Comparison of ENCODE assay signal across 34 mouse cellular contexts in the genomic region with DNA sequence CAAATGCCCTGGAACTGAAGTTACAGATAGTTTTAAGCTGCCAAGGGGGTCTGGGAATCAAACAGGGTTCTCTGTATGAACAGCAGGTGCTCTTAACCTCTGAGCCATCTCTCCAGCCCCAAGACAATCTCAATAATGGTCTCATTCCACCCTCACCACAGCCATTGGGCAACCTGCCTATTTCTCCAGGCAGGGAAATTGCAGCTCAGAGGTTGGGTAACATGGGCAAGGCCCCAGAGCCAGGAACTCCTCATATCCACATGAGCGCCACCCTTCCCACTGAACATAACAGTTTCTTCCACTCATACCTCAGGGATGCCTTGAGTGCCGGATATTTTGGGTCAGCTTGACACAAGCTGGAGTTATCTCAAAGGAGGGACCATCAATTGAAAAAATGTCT. TPM values are rescaled to one million over a fixed set of nuclear protein-coding genes. Genes with fewer than 3 reads are reported as not detected.
A peak's percentile ranks its signal among the peaks of the same experiment; 100 is the strongest.
DNase-seq lines count a peak whose midpoint lies in the region; ATAC-seq and TF ChIP-seq lines count a peak whose summit lies in the region.
"Had no signal": no experiment of that assay in that cellular context is flagged by ENCODE, and none has a peak within 500 bp of the region (broad histone marks: within the 10 kb centered on the region; RNA-seq: fewer than 3 reads in every experiment).

No protein-coding gene starts in this region.

- no peak for TF ChIP-seq POLR2A in lung, adult 2 months (IDR thresholded peaks at IDR 0.05; ENCODE audit: borderline replicate concordance, extremely low read depth, low read depth, low read length)

- DNase-seq in adrenal gland, postnatal 10 days = peak; percentile 67
- DNase-seq in adrenal gland, postnatal 4 days (ENCODE audit: low spot score in 2 of 2) = no peak
- DNase-seq in lung, postnatal 36 days = peak; percentile 62
- no peak for DNase-seq in lung, adult 2 months
- DNase-seq in adrenal gland, postnatal 25 days = peak; percentile 26
- no peak for DNase-seq in yolk sac, embryonic 10.5 days (ENCODE audit: low spot score)
- no peak for DNase-seq in right cerebral cortex, adult 2 months (ENCODE audit: low spot score in 2 of 2)
- DNase-seq: B cell, adult 2 months; cerebellum, adult 11 months; cerebellum, adult 9-11 months; gastrocnemius, postnatal 25 days; heart, postnatal 4 days; kidney, adult 8-10 months; kidney, postnatal 25 days; layer of hippocampus, postnatal 36 days; liver, embryonic 13.5 days; right cerebral cortex, postnatal 25 days; spleen, adult 18-20 months; thymus, postnatal 25 days had no signal

- peak; percentile 76 for ATAC-seq in megakaryocyte progenitor cell, adult 5-6 weeks (replicated peaks; ENCODE audit: poor library complexity)
- ATAC-seq: forebrain, embryonic 15.5 days; intestine, embryonic 15.5 days had no signal

- no peak overlapping the region for H3K4me3 ChIP-seq in lung, adult 2 months (replicated peaks; ENCODE audit: extremely low read depth, low read depth, low read length)
- H3K4me3 ChIP-seq: embryonic facial prominence, embryonic 15.5 days; forebrain, embryonic 15.5 days; hindbrain, embryonic 15.5 days; intestine, embryonic 15.5 days; layer of hippocampus, adult 2 months; limb, embryonic 12.5 days; liver, embryonic 13.5 days; midbrain, embryonic 12.5 days had no signal

- 86% methylated on average over 2 of the region's 2 CpGs for WGBS in lung, adult 2 months

- H3K4me1 ChIP-seq in lung, adult 2 months (ENCODE audit: control insufficient read depth, insufficient read depth, low read length) = peaks cover 9% of the 10 kb centered on the region; the same call in 1 of the 2 replicates
- H3K4me1 ChIP-seq: forebrain, embryonic 15.5 days; hindbrain, embryonic 15.5 days; midbrain, embryonic 12.5 days had no signal

- TF ChIP-seq CTCF in lung, adult 2 months (IDR thresholded peaks at IDR 0.05; ENCODE audit: insufficient read depth, low read length) = no peak

RNA-seq across cellular contexts. Expression of gene Ggta1, which starts 25.2 kb away (rescaled TPM):
- 10 to 100 TPM; 15.1 to 16.5 TPM for total RNA-seq in adrenal gland, postnatal 10 days (2021)
- total RNA-seq in adrenal gland, postnatal 4 days (2021) = 10 to 100 TPM; 15.0 to 15.4 TPM
- 17.8 and 24.4 TPM in 2 replicates for polyA plus RNA-seq in lung, adult 2 months (2012; rRNA removed)
- 8.1 and 13.4 TPM in 2 replicates for total RNA-seq in adrenal gland, postnatal 25 days (2021)
- total RNA-seq in megakaryocyte progenitor cell, adult 5-6 weeks (2015) = 50.8 and 54.4 TPM in 2 replicates
- 72.0 and 77.3 TPM in 2 replicates for total RNA-seq in megakaryocyte progenitor cell, adult 5-6 weeks (2017)

RNA-seq across cellular contexts. Expression of gene 4930402F06Rik, which starts 40.8 kb away (rescaled TPM):
- total RNA-seq in adrenal gland, postnatal 10 days (2021) = not detected
- total RNA-seq in adrenal gland, postnatal 4 days (2021) = not detected
- not detected in 2 replicates for polyA plus RNA-seq in lung, adult 2 months (2012; rRNA removed)
- not detected in 2 replicates for total RNA-seq in adrenal gland, postnatal 25 days (2021)
- not detected in 2 replicates for total RNA-seq in megakaryocyte progenitor cell, adult 5-6 weeks (2015)
- not detected in 2 replicates for total RNA-seq in megakaryocyte progenitor cell, adult 5-6 weeks (2017)
- total RNA-seq: CH12.LX; common myeloid progenitor, adult 5-6 weeks; G1E; gastrocnemius, postnatal 25 days; heart, postnatal 4 days; layer of hippocampus, adult 2 months; layer of hippocampus, postnatal 36 days; left cerebral cortex, postnatal 14 days; neutrophil, adult 5-6 weeks had no signal
- polyA plus RNA-seq: embryonic facial prominence, embryonic 15.5 days; forebrain, embryonic 15.5 days; G1E; heart, embryonic 16.5 days; hindbrain, embryonic 15.5 days; intestine, embryonic 15.5 days; limb, embryonic 12.5 days; liver, embryonic 13.5 days; lung, embryonic 16.5 days; midbrain, embryonic 12.5 days had no signal

Comparison
In these comparisons a context has a peak if more than half of its experiments do, and no peak if none do; other contexts are left out.
1. DNase-seq: peak in adrenal gland, postnatal 10 days (single experiment), lung, postnatal 36 days (single experiment) and adrenal gland, postnatal 25 days (single experiment); none in adrenal gland, postnatal 4 days (0 of 2), lung, adult 2 months (single experiment), yolk sac, embryonic 10.5 days (single experiment) and right cerebral cortex, adult 2 months (0 of 2).